Mouse (Mus musculus) retina, adult 2 months (tissue): ENCODE measurements around the gene Crim1.

Source experiments
- DNase-seq: peaks from one replicate; pipeline ENCODE4 v3.0.0-alpha.2; 2012; ENCODE audit warnings: low read depth, low spot score

The Crim1 gene

DNA sequence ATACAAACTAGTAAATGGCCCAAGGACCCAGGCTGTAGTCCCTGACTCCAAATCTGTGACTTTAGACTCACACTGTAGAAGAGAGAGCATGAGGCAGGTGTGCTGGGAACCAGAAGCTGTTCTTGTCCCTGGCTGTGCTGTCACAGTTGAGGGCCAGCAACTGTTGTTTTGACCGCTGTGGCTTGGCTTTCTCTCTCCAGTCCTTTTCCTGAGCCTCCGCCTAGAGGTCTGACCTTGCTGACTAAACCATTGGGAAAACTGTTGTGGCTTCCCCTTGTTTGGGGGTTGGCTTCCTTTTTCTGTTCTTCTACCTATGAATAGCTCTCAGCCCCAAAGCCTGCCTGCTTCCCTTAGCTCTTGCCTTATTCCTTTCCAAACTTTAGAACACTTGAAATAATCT is 126.3 kb downstream of the Crim1 start:
- no peak for DNase-seq

DNA sequence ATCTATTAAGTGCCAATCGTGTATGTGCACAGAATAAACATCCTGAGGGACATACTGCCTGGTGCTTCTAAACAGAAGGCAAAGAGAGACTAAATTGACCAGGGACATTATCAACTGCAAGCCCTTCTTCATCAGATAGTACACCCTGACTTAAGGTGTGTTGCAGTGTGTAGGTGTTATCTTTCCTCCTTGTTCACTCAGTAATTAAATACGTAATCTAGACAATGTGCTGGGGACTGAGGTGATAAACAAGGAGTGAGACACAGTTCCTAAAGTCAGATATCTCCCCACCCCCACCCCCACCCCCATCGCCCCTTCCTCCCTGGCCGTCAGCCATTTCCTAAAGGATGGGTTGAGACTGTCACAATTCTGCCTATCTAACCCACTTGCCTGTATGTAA is 127.1 kb downstream of the Crim1 start:
- no peak for DNase-seq

DNA sequence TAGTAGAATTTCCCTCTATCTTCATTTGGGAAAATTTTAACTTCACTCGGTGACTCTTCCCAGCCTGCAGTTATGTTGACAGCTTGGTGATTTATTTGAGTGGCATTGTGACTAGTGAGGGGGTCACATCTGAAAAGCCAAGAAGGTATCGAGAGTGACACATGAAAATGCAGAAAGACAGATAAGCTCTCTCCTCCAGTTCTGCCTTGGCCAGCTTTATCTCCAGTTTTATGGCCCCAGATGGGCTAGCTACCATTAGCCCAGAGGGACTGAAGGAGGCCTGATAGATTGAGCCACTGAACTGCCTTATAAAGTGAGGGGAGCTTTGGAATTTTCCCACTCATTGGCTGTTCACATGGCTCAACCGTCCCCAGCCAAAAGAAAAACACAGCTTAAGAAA is 128.2 kb downstream of the Crim1 start:
- DNase-seq: no peak

DNA sequence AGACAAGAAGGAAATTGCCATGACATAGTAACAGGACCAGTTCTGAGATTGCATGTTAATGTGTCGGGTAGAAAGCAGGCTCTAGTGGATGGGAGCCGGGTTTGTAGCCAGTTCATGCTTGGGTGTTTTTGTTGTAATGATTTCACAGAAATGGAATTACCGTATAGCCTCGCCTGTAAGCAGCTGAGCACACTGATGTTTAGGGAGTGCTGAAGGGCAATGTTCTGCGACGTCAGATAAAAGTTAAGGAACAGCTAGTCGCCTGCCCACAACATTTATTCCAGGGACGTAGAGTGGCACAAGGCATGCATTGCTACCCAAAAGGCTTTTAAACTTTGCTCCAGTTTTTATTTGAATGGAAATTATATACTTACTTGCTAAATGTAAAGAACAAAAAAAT is 131.4 kb downstream of the Crim1 start:
- DNase-seq: no peak

DNA sequence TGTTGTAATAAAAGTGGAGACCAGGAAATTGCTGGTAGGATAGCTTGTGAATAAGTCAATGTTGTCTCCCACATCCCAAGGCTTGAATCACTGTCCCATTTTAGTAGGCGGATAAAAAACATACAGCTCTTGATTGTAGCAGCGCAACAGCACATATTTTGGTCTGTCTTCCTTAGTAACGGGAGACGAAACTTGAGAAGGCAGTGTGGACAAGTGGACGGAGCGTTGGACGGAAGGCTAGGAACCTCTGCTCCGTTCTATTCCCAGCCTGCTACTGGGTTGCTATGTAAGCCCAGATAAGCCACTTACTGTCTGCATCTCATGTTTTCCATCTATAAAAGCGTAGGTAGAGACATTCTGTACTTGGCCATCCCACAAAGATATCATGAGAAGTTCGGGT is 133.2 kb downstream of the Crim1 start:
- DNase-seq: no peak

DNA sequence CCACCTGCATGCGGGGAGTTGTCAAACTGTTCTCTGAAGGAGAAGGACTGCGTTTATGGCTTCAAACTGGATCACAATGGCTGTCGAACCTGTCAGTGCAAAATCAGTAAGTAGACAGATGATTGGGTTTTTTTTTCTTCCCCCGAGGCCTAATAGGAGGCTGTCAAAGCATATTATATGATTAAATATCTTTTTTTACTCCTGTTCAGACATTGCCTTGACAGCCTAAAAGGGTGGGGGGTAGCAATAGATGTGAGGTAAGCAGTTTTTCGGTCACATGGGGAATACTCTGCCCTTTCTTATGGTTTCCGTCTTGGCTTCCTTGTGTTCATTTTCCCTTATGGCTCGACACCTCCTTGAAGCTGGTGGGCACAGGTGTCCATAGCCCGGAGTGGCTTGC is 135.2 kb downstream of the Crim1 start:
- no peak for DNase-seq

DNA sequence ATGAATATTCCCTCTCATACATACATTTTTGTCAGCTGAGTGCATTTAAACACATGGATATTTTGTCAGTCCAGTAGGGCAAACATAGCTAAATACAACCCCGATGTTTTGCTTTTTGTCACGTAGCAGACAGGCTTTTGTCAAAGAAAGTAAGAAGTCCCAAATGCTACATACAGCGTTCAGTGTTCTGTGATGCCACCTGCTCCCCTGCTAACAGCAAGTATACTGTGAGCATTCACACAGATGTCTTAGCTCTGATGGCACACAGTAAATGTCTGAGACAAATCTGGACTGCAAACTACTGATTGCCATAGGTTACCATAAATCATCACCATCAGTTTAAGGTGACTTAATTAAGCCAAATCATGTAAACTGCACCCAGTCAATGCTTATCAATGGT is 143.6 kb downstream of the Crim1 start:
- DNase-seq: no peak

DNA sequence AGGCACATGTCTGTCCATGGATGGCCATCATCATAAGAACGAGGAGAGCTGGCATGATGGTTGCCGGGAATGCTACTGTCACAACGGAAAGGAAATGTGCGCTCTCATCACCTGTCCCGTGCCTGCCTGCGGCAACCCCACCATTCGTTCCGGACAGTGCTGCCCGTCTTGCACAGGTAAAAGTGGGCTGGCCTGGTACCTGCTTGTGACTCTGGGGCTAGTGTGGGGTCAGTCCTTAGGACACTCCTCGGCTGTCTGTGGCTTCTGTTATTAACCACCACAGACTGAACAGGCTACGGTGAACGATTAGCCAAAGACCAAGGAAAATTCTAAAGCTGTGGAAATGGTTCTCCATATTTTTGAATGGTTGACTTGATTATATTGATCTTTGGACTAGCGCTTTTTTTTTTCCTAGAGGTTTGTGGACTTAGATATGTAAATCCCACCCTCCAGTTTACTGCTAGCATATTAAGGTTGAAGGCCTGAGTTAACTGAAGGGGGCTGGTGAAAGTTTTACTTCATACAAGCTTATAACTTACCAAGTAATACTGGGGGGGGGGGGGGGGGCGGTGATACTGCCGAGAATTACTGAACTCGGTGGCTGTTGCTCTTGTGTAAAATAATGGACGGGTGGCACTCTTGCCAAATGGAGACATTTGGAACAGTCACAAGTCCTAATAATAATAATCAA is 147.2 kb downstream of the Crim1 start:
- DNase-seq: no peak

DNA sequence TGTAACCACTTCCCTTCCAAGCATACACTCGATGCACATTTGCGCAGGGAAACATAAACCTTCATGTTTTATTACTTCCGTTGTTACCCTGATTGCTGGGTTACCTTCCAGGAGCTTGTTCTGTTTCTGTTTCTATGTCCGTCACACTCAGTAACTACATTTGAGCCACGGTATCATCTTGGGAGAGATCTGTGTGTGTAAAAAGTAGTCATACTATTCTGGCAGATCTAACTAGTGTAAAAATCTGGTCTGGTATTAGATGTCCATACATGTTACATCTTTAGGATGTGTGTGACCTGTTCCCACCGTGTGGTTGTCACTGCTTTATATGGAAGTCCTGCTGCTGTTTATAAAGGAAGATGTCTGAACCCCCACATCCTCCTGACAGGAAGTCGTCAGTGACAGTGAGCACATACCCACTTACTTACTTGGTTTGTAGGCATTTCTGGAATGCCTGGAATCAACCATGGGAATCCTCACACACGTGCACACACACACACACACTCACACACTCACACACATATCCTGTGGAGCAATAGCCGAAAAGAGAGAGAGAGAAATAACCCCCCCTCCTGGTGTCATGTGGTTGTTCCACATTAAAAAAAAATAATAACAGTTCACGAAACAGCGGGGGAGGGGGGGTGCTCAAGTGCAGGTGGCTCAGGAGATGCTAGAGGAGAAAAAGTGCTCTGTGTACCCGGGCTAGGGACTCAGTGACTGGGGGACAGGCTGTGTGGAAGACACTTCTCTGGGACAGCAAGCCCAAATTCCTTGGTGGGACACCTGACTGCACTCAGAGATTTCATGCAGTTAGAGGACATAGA is 151.8 kb downstream of the Crim1 start:
- DNase-seq: no peak

DNA sequence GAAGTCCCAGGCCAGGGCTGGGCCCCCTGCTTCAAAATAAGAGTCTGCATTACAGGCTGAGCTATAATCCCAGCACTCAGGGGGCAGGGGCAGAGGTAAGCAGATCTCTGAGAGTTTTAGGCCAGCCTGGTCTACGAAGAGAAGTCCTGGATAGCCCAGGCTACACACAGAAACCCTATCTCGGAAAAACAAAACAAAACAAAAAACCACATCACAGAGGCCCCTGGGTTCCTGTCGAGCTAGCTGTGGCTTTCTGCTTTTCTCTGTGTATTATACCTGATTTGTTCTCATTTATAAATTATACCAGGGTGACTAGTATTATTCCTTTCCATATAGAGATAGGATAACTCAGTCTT is 152.4 kb downstream of the Crim1 start:
- no peak for DNase-seq

DNA sequence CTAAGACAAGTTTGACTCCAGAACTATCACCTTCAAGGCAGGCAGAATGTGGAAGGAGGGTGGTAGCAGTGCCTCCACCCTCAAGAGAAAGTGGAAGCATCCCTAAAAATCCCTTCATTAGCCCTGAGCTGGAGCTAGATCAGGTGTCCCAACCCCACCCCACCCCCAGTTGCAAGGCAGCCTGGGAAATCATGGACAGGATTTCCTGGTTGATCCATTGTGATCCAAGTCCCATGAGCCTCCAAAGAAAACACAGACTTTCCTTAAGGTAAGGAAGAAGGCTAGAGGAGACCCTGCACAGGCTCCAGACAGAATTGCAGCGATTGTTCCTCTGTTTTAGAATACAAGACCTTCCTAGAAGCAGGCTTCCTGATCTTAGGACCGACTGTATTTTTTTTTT is 154.4 kb downstream of the Crim1 start:
- DNase-seq: no peak

DNA sequence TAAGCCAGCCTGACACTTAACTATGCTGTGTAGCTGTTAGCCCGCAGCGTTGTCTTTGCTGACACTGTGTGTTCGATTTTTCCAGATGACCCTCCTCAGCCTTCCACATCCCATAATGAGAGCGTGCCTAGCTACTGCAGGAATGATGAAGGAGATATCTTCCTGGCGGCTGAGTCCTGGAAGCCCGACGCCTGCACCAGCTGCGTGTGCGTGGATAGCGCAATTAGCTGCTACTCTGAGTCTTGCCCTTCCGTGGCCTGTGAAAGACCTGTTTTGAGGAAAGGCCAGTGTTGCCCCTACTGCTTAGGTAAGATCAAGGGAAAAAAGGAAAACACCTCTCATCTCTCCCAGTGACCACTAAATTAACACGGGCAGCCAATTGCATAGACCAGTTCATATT is 154.8 kb downstream of the Crim1 start:
- no peak for DNase-seq

DNA sequence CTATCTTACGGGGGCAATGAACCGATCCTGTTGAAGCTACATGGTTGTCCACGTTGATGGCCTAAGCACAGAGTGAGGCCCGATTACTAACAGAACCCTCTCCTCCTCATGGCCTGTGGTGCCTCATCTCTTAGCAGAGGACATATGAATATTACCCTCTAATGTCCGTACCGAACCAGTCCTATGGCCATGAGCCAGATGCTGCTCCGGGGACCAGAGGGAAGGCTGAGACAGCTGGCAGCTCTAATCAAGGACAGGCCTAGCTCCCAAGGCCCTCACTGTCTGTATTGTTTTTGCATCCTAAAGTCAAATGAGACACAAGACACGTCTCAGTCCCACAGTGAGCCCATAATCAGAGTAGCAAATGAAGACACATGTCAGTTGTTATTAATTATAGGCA is 155.6 kb downstream of the Crim1 start:
- no peak for DNase-seq

DNA sequence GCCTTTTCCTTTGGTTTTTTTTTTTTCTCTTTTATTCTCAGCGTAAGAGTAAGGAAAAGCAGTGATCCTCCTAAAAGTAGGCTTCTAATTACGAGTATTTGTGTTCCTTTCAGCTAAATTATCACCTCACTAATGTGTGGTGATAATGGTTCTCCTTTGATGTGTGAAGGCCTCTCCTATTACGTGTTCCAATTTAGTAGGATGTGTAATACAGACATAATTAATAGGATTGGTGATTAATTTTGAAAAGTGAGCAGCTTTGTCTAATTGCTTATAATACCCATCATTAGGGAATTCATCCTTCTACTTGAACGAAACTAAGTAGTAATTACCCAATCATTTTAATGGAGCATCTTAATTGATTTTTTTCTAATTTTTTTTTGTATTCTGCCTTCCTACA is 157.7 kb downstream of the Crim1 start:
- DNase-seq: no peak

DNA sequence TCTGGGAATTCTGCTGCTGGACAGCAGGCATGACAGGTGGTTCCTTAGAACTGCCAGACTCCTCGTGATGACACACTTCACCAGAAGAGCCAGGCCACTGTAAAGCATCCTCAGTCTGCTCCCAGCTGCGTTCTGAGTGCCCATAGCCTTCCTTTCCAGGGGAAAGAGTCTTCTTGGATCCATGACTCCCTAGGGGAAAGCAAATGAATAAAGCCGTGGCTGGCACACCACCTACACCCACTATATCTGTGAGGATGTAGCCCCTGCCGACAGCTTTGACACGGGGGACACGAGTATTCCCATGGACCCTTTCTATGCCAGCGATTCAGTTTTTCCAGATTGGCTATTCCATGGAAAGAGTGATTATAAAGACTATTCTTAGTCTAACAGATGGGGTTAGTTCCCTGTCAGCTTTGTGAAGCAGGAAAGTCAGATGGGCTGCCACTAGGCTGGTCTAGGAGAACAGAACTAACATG is 158.2 kb downstream of the Crim1 start:
- no peak for DNase-seq

DNA sequence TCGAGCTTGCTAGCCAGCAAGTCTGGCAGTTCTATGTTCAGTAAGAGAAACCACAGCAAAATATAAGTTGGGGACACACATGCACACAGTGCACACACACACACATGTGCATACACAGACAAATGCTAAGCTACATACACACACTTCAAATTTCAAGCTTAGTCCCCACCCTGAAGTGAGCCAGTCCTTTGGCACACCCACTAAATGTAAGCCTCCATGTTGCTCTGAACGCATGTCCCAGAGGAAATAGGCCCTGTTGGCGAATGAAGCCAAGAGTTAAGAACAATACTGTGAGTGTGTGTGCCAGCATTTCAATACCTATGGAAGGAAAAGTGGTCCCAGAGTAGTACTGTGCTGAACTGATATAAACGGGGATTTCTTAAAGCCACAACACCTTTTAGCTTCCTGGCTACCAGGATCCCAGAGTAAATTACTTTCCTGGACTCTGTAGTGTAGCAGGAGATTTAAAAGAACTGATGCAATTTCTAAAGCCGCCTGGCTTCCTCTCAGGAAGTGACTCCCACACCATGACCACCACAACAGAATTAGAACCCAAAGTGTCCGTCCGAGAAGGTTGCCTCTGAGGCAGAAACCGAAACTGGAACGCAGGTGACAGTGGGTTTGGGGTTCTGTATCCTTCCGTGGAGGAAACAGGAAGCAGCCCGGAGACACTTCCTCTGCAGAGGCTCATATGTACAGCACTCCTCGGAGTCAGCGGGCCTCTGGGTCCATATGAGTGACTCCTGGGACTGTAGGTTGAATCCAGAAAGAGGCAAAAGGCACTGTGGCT is 162.1 kb downstream of the Crim1 start:
- DNase-seq: no peak

DNA sequence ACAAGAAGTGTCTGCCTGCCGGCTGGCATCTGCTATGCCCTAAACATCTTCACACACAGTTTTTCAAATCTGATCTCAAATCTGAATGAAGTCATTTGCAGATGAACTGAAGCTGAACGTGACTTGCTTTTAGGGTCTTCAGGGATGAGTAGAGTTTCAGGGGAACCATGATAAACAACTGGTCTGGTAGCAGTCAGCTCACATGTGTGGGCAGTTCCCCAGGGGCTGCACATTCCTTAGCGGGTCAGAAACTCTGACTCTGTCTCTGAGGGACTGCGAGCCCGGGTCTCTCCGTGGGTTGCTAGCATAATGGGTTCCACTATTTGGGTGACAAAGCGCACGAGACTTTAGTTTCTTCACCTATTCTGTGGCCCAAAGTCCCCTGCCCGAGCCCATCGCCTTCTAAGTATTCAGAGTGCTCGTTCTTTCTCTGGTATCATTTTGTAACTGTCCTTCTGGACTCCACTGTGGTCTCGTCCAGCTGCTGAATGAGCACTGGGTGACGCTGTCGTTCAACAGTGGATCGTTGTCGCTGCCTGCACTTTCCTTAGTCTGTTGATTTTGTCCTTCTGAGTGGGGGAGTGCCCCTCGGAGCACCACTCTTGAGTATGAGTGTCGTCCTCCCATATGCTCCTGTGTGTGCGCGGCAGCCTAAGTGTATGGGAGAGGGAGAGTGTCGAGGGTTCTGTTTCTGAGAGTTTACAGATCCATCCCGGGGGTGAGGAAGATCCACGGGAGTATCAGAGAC is 164.7 kb downstream of the Crim1 start:
- DNase-seq: no peak

DNA sequence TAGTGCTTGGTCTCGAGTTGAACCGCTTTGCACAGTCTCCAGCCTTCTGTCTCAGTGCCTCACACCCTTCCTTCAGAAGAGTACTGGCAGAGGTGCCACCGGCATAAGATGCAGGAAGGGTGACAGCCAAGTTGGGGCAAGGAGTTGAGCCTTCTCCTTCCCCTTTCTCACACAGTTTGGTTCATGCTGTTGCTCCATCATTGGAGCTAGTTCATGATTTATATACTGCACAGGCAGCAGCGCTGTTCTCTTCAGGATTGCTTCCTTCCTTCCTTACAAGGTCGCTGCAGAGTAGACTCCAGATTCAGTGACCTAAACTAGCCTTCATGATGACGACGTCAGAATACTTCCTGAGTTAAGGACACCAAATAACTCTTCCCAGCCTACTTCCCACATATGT is 166.0 kb downstream of the Crim1 start:
- DNase-seq: no peak

DNA sequence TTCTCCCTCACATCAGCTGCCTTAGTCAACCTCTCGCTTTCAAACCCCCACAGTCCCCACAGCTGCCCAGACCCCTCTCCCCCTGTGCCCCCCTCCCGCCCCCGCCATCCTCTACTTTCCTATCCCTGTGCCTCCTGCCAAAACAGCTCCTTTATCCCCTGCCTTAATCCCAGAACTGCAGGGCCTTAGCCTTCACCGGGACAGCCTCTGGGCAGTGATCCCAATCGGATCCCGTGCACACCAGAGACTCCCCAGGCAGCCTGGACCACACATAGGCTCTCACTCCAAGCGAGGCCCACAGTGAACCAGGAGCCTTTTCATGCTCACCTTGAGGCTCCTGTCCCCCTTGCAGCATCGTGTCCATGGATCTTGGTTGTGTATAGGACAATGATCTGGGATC is 168.4 kb downstream of the Crim1 start:
- DNase-seq: no peak

DNA sequence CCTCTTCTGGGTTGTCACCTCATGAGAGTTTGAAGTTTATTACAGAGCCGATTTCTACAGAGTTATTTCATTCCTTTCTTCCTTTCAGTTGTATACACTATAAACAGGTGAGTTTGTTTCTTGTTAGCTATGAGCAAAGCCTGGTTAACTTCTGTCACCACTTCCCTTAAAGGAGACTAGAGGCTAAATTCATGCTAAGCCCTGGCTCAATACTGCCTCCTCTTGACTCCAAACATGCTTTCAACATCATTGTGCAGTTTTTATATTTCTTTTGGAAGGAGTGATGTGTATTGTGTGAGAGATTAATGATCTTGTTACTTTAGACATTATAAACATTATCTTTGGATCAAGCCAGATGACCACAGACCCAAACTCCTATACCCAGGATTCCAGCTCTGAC is 170.4 kb downstream of the Crim1 start:
- no peak for DNase-seq

DNA sequence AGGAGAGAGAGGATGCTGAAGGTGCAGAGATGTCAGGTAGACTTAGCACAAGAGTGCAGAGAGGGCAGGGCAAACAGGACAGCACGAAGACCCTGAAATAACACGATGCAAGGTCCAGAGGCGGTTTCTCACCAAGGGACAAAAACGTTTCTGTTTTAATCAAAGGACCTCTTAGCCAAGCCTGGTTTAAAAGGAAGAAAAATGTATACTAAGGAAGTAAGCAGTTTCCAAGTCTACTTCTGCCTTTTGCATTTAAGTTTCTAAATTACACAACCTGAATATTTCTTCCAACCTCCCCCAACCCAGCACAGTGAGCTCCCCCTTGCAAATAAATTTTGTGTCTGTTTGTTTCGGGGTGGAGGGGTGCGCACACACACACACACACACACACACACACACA is 173.1 kb downstream of the Crim1 start:
- no peak for DNase-seq

DNA sequence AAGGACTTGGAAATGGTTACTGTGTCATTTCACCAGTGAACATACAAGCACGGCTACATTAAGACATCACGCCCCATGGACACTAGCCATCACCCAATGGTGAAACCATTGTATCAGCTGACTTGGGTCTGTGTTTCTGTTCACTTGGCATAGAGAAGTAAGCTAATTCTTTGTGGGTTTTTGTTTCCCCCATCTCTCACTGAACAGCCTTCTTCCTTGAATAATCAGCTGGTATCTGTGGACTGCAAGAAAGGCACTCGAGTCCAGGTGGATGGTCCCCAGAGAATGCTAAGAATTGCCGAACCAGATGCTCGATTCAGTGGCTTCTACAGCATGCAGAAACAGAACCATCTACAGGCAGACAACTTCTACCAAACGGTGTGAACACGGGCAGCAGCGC is 173.8 kb downstream of the Crim1 start:
- no peak for DNase-seq
